Mouse (Mus musculus) cerebellum, adult 2 months (tissue): ENCODE data around the gene Ccr1.

ENCODE experiments used
- CTCF ChIP-seq: fragments of 200-500 bp; IDR thresholded peaks from 2 replicates; pipeline ENCODE4 v1.5.1; 2011; ENCODE audit warnings: low read depth, mild to moderate bottlenecking, control low read depth, low read length, moderate library complexity, borderline replicate concordance; ENCODE audit not compliant: insufficient read depth
- POLR2A ChIP-seq: fragments of 200-500 bp; IDR thresholded peaks from 2 replicates; pipeline ENCODE4 v1.6.1; 2011; ENCODE audit warnings: low read length, control low read depth, borderline replicate concordance; ENCODE audit not compliant: insufficient read depth

- TF ChIP-seq CTCF, result no peak
- TF ChIP-seq POLR2A, result no peak
Measured at GRCm38 (mm10) chr9:124013270-124013669, 44.8 kb upstream of the Ccr1 start.
